Mouse (Mus musculus): ENCODE measurements around the gene Smg9. TPM values are rescaled to one million over a fixed set of nuclear protein-coding genes. Genes with fewer than 3 reads are reported as not detected.
"Not testable (repeated sequence)": the region's sequence is repeated elsewhere in the genome, so short reads cannot be mapped to it uniquely, and the experiment has no call there.

Smg9 gene
- polyA plus RNA-seq, 1 experiment, result 34.9 TPM

DNA sequence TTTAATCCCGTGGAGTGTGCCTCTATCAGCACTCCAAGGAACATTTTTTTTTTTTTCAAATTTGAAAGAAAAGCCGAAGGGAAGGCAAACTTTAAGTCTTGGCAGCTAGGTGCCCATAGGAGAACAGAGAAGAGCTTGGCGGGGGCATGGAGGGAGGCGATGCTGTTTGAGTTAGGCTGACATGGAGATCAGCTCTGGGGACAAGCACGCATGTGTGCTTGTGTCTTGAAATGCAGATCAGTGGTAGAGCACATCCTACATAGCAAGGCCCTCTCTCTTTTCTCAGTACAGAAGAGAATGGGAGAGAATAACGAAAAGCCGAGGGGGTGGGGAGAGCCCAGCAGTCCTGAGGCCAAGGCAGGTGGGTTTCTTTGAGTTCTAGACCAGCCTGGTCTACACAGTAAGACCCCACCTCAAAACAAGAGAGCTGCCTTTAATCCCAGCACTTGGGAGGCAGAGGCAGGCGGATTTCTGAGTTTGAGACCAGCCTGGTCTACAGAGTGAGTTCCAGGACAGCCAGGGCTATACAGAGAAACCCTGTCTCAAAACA, 980 bp upstream of the Smg9 start:
- H3K4me3 ChIP-seq (ENCODE audit: insufficient read depth, low read depth, low read length), result no peak overlapping the region

DNA sequence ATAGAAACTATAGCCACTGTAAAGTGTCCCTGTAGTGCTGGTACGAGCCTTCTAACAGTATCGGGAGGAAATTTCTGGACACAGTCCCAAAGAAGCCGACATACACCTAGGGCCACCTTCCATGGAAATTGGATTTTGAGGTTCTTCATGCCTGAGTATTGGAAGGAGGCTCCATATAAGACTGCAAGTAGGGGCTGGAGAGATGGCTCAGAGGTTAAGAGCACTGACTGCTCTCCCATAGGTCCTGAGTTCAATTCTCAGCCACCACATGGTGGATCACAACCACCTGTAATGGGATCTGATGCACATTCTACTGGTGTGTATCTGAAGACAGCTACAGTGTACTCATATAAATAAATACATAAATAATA, 648 bp downstream of the Smg9 start:
- no peak for DNase-seq
- WGBS, result 3% methylated on average over 3 of the region's 3 CpGs
- H3K27me3 ChIP-seq (replicated peaks; ENCODE audit: control insufficient read depth, insufficient read depth, low read length), result no peaks in the 10 kb centered on the region
- no peak overlapping the region for H3K27ac ChIP-seq (ENCODE audit: insufficient read depth, low read depth, low read length)
- TF ChIP-seq CTCF (conservative IDR thresholded peaks at IDR 0.05; ENCODE audit: insufficient read depth, insufficient read length, low read depth, low read length) (no peak), POLR2A (IDR thresholded peaks at IDR 0.05; ENCODE audit: low read depth, low read length) (no peak)
- no peaks in the 10 kb centered on the region; the same call in 1 of the 2 replicates for H3K4me1 ChIP-seq (ENCODE audit: control insufficient read depth, insufficient read depth, low read length)
- H3K36me3 ChIP-seq (ENCODE audit: control insufficient read depth, insufficient read depth, low read length), result no peaks in the 10 kb centered on the region
- H3K4me3 ChIP-seq (ENCODE audit: insufficient read depth, low read depth, low read length), result peak overlapping the region; percentile 86

More for the DNA sequence above, 980 bp upstream of the Smg9 start:
- H3K27me3 ChIP-seq (replicated peaks; ENCODE audit: control insufficient read depth, insufficient read depth, low read length), result no peaks in the 10 kb centered on the region
- no peak overlapping the region for H3K27ac ChIP-seq (ENCODE audit: insufficient read depth, low read depth, low read length)
- DNase-seq, result no peak
- TF ChIP-seq POLR2A (IDR thresholded peaks at IDR 0.05; ENCODE audit: low read depth, low read length) (no peak), CTCF (conservative IDR thresholded peaks at IDR 0.05; ENCODE audit: insufficient read depth, insufficient read length, low read depth, low read length) (no peak)
- H3K36me3 ChIP-seq (ENCODE audit: control insufficient read depth, insufficient read depth, low read length), result no peaks in the 10 kb centered on the region
- WGBS, result 97% methylated on average over 8 of the region's 8 CpGs
- no peaks in the 10 kb centered on the region; the same call in 1 of the 2 replicates for H3K4me1 ChIP-seq (ENCODE audit: control insufficient read depth, insufficient read depth, low read length)

- H3K4me3 ChIP-seq (ENCODE audit: insufficient read depth, low read depth, low read length); DNase-seq; H3K27me3 ChIP-seq (replicated peaks; ENCODE audit: control insufficient read depth, insufficient read depth, low read length); H3K36me3 ChIP-seq (ENCODE audit: control insufficient read depth, insufficient read depth, low read length); H3K4me1 ChIP-seq (ENCODE audit: control insufficient read depth, insufficient read depth, low read length); H3K27ac ChIP-seq (ENCODE audit: insufficient read depth, low read depth, low read length): not testable (repeated sequence)
- 87% methylated on average over 4 of the region's 4 CpGs for WGBS
Measured at GRCm38 (mm10) chr7:24400489-24400888, 1.1 kb downstream of the Smg9 start.

DNA sequence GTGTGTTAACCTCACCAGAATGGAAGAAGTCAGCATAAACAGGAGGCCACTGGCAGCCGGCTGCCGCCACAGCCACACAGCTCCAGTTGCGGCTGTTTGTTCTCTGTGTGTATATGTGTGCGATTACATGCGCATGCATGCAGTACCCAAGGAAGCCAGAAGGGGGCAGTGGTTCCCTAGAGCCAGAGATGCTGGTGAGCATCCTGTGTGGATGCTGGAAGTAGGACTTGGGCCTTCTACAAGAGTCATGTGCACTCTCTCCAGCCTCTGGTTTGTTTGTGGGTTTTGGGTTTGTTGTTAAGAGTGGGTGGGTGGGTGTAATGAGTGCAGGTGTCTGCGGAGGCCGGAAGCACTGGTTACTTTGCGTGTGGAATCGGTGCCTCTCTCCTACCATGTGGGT, 3.4 kb downstream of the Smg9 start:
- no peaks in the 10 kb centered on the region for H3K27me3 ChIP-seq (replicated peaks; ENCODE audit: control insufficient read depth, insufficient read depth, low read length)
- no peaks in the 10 kb centered on the region for H3K36me3 ChIP-seq (ENCODE audit: control insufficient read depth, insufficient read depth, low read length)
- peaks cover 3% of the 10 kb centered on the region; the same call in 1 of the 2 replicates for H3K4me1 ChIP-seq (ENCODE audit: control insufficient read depth, insufficient read depth, low read length)
- no peak overlapping the region for H3K27ac ChIP-seq (ENCODE audit: insufficient read depth, low read depth, low read length)
- peak; percentile 35; the same call in 1 of the 2 replicates for TF ChIP-seq CTCF (conservative IDR thresholded peaks at IDR 0.05; ENCODE audit: insufficient read depth, insufficient read length, low read depth, low read length)
- no peak for TF ChIP-seq POLR2A (IDR thresholded peaks at IDR 0.05; ENCODE audit: low read depth, low read length)
- no peak for DNase-seq
- H3K4me3 ChIP-seq (ENCODE audit: insufficient read depth, low read depth, low read length), result no peak overlapping the region
- WGBS, result 97% methylated on average over 9 of the region's 9 CpGs

- Histone ChIP-seq H3K4me1 (ENCODE audit: control insufficient read depth, insufficient read depth, low read length) (peaks cover 3% of the 10 kb centered on the region; the same call in 1 of the 2 replicates), H3K4me3 (ENCODE audit: insufficient read depth, low read depth, low read length) (no peak overlapping the region), H3K27ac (ENCODE audit: insufficient read depth, low read depth, low read length) (no peak overlapping the region), H3K36me3 (ENCODE audit: control insufficient read depth, insufficient read depth, low read length) (no peaks in the 10 kb centered on the region), H3K27me3 (replicated peaks; ENCODE audit: control insufficient read depth, insufficient read depth, low read length) (no peaks in the 10 kb centered on the region)
- TF ChIP-seq CTCF (conservative IDR thresholded peaks at IDR 0.05; ENCODE audit: insufficient read depth, insufficient read length, low read depth, low read length), result no peak
- TF ChIP-seq POLR2A (IDR thresholded peaks at IDR 0.05; ENCODE audit: low read depth, low read length), result no peak
- 92% methylated on average over 13 of the region's 13 CpGs for WGBS
- DNase-seq, result no peak
Measured at GRCm38 (mm10) chr7:24405649-24406048, 6.2 kb downstream of the Smg9 start.

GRCm38 (mm10) chr7:24406528-24407344, 7.3 kb downstream of the Smg9 start:
- Histone ChIP-seq H3K27ac (ENCODE audit: insufficient read depth, low read depth, low read length) (no peak overlapping the region), H3K4me1 (ENCODE audit: control insufficient read depth, insufficient read depth, low read length) (peaks cover 3% of the 10 kb centered on the region; the same call in 1 of the 2 replicates), H3K36me3 (ENCODE audit: control insufficient read depth, insufficient read depth, low read length) (no peaks in the 10 kb centered on the region), H3K27me3 (replicated peaks; ENCODE audit: control insufficient read depth, insufficient read depth, low read length) (no peaks in the 10 kb centered on the region), H3K4me3 (ENCODE audit: insufficient read depth, low read depth, low read length) (no peak overlapping the region)
- WGBS, result 40% methylated on average over 5 of the region's 5 CpGs
- TF ChIP-seq POLR2A (IDR thresholded peaks at IDR 0.05; ENCODE audit: low read depth, low read length) (no peak), CTCF (conservative IDR thresholded peaks at IDR 0.05; ENCODE audit: insufficient read depth, insufficient read length, low read depth, low read length) (peak; percentile 78)
- peak; percentile 87 for DNase-seq

GRCm38 (mm10) chr7:24408186-24408585, 8.8 kb downstream of the Smg9 start:
- DNase-seq, result no peak
- H3K27me3 ChIP-seq (replicated peaks; ENCODE audit: control insufficient read depth, insufficient read depth, low read length), result no peaks in the 10 kb centered on the region
- peaks cover 3% of the 10 kb centered on the region; the same call in 1 of the 2 replicates for H3K4me1 ChIP-seq (ENCODE audit: control insufficient read depth, insufficient read depth, low read length)
- no peaks in the 10 kb centered on the region for H3K36me3 ChIP-seq (ENCODE audit: control insufficient read depth, insufficient read depth, low read length)
- H3K4me3 ChIP-seq (ENCODE audit: insufficient read depth, low read depth, low read length), result no peak overlapping the region
- WGBS, result 81% methylated on average over 9 of the region's 9 CpGs
- H3K27ac ChIP-seq (ENCODE audit: insufficient read depth, low read depth, low read length), result no peak overlapping the region
- TF ChIP-seq POLR2A (IDR thresholded peaks at IDR 0.05; ENCODE audit: low read depth, low read length) (no peak), CTCF (conservative IDR thresholded peaks at IDR 0.05; ENCODE audit: insufficient read depth, insufficient read length, low read depth, low read length) (no peak)
